Mouse (Mus musculus) C2C12 (cell line): ENCODE measurements around the gene 4930550L24Rik. TPM values are rescaled to one million over a fixed set of nuclear protein-coding genes. Genes with fewer than 3 reads are reported as not detected.

Experiments
- H3K27me3 ChIP-seq: one replicate; pipeline ENCODE4 v1.6.1; 2011; ENCODE audit not compliant: control insufficient read depth, insufficient read depth, insufficient read length
- H3K36me3 ChIP-seq: one replicate; pipeline ENCODE4 v1.6.1; 2011; ENCODE audit not compliant: control insufficient read depth, insufficient read depth
- H3K4me3 ChIP-seq: one replicate; pipeline ENCODE4 v1.5.1; 2011; ENCODE audit warnings: mild to moderate bottlenecking, control low read depth; ENCODE audit not compliant: poor library complexity, insufficient read depth, severe bottlenecking
- H3K79me2 ChIP-seq: one replicate; pipeline ENCODE4 v1.6.1; 2011; ENCODE audit not compliant: control insufficient read depth, insufficient read depth
- H3K79me3 ChIP-seq: one replicate; pipeline ENCODE4 v1.6.1; 2011; ENCODE audit warnings: low read depth, control low read depth
- H3ac ChIP-seq: one replicate; pipeline ENCODE3; 2011; ENCODE audit warnings: low read depth; ENCODE audit not compliant: control insufficient read depth, insufficient read length
- CEBPB ChIP-seq: IDR thresholded peaks from one replicate; pipeline ENCODE4 v1.6.1; 2011; ENCODE audit warnings: low read depth, mild to moderate bottlenecking, control low read depth, moderate library complexity
- CTCF ChIP-seq: IDR thresholded peaks from one replicate; pipeline ENCODE4 v1.5.1; 2011; ENCODE audit not compliant: control insufficient read depth, insufficient read depth, insufficient read length
- FOSL1 ChIP-seq: IDR thresholded peaks from one replicate; pipeline ENCODE4 v1.8.0; 2011; ENCODE audit warnings: mild to moderate bottlenecking, low read length; ENCODE audit not compliant: poor library complexity, insufficient read depth, severe bottlenecking
- MAX ChIP-seq: IDR thresholded peaks from one replicate; pipeline ENCODE4 v1.6.1; 2011; ENCODE audit warnings: mild to moderate bottlenecking, control low read depth
- MYOD1 ChIP-seq: IDR thresholded peaks from one replicate; pipeline ENCODE4 v1.6.1; 2011; ENCODE audit warnings: low read depth; ENCODE audit not compliant: control insufficient read depth, insufficient read length
- MYOG ChIP-seq: IDR thresholded peaks from one replicate; pipeline ENCODE4 v1.6.1; 2011; ENCODE audit not compliant: control insufficient read depth, insufficient read length; ENCODE audit errors: extremely low read depth
- USF1 ChIP-seq: IDR thresholded peaks from one replicate; pipeline ENCODE4 v1.6.1; 2011; ENCODE audit warnings: low read depth, mild to moderate bottlenecking, control low read depth, moderate library complexity
- long read RNA-seq, 2 experiments: library from polyadenylated mRNA; unstranded; transcript quantifications; one replicate each; pipeline ENCODE4 v2.0.0; 2019 to 2020
- polyA plus RNA-seq: library from polyadenylated mRNA; unstranded; fragments of >200 nt; fragmentation: generic; extraction: Trizol; gene quantifications from one replicate; pipeline ENCODE4 v1.2.1, GENCODE M21; 2012; ENCODE audit warnings: missing spikeins

The 4930550L24Rik gene
- polyA plus RNA-seq = 14.7 TPM
- long read RNA-seq, experiment 1, partial matches to known transcripts = 0 of 2 reads
- long read RNA-seq, experiment 1, other reads (novel, unspliced or antisense) = 0 of 2 reads
- long read RNA-seq, experiment 2, transcript 4930550L24Rik-201 (2 exons, 1,572 nt) = major isoform, 15 of 15 reads
- long read RNA-seq, experiment 2, partial matches to known transcripts = 0 of 15 reads
- long read RNA-seq, experiment 2, other reads (novel, unspliced or antisense) = 0 of 15 reads

DNA sequence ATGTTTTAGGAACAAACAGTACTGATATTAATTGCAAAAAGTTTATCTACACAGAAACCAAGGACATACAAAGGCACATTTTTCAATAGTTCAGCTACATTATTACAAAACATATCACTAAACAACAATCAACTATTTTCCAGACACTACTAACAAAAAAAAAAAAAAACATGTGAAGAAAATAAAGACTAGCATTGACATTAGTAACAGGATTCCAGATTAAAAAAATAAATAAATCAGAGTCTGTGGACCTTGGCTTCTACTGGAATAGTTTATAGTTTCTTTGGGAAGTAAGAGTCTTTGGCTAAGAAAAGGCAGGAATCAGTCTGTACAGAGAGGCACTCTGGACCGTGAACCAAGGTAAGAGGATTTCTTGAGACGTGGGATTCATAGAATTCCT, at the start of gene 4930550L24Rik:
TSS of gene 4930550L24Rik (plus strand) at position 301 of the 400 bp plus-strand sequence.
- H3K79me3 ChIP-seq = no peaks in the 10 kb centered on the region
- TF ChIP-seq MYOG (no peak), CEBPB (no peak), USF1 (no peak), FOSL1 (no peak), MAX (no peak), CTCF (no peak), MYOD1 (no peak)
- H3K4me3 ChIP-seq = no peak within 1 kb of the TSS
- no peak within 1 kb of the TSS for H3ac ChIP-seq
- no peaks in the 10 kb centered on the region for H3K36me3 ChIP-seq
- H3K79me2 ChIP-seq = no peaks in the 10 kb centered on the region
- H3K27me3 ChIP-seq = no peaks in the 10 kb centered on the region

DNA sequence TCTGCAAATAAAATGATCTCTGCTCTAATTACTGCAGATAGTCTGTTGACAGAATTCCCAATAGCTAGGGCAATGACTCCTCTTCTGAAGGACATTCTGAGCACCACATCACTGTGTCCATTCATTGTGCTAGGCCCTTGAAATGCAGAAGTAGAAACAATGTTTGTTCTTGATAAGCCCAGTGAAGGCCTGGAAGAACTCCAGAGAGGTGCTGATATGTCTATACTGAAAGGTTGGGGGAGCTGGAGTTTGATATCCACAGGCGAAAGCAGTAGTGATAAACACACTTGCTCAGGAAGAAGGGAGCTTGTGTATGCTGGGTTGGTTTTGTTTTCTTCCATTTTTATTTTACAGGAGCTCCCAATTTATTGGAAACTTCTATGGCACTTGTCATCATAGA, 8.4 kb upstream of the 4930550L24Rik start:
- Histone ChIP-seq H3K4me3 (no peak overlapping the region), H3K79me2 (no peaks in the 10 kb centered on the region), H3K79me3 (no peaks in the 10 kb centered on the region), H3ac (no peak overlapping the region), H3K27me3 (no peaks in the 10 kb centered on the region), H3K36me3 (no peaks in the 10 kb centered on the region)
- no peak for TF ChIP-seq FOSL1
- TF ChIP-seq MYOG = no peak

DNA sequence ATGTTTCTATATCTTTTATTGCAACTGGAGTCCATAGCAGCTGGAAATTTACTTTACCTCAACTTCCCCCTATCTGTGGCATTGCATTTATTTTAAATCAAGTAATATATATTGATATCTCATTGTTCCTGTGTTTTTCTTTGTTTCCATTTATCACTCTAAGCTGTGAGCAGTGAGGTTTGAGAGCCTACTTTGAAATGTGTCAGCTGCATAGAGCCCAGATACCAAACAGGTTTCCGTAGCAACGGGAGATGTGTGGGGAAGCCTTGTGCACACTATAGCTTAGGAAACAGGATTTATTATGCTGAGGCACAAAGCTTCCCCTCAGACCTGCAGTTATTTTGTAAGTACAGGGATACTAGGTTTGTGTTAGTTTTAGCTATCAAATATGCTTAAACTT, 58.8 kb downstream of the 4930550L24Rik start:
- Histone ChIP-seq H3K36me3 (no peaks in the 10 kb centered on the region), H3K4me3 (no peak overlapping the region), H3K27me3 (no peaks in the 10 kb centered on the region), H3K79me3 (no peaks in the 10 kb centered on the region), H3K79me2 (no peaks in the 10 kb centered on the region), H3ac (no peak overlapping the region)
- TF ChIP-seq USF1 (no peak), MYOD1 (no peak), MYOG (no peak), CTCF (no peak), MAX (no peak), CEBPB (no peak), FOSL1 (no peak)
